Mouse (Mus musculus) liver, embryonic 14.5 days (tissue): ENCODE data around the gene Vtn.

ENCODE experiments used
- CTCF ChIP-seq: IDR thresholded peaks from 2 replicates; pipeline ENCODE4 v1.5.1; 2016; ENCODE audit warnings: antibody characterized with exemption, low read depth, control low read depth
- EP300 ChIP-seq: IDR thresholded peaks from 2 replicates; pipeline ENCODE4 v1.6.1; 2016; ENCODE audit warnings: antibody characterized with exemption, low read depth

GRCm38 (mm10) chr11:78467515-78467914, 31.4 kb upstream of the Vtn start:
- no peak for TF ChIP-seq EP300
- no peak for TF ChIP-seq CTCF
